Mouse (Mus musculus): ENCODE measurements around the gene Klc1.

- no peak for TF ChIP-seq CTCF (IDR thresholded peaks at IDR 0.05; ENCODE audit: control insufficient read depth, insufficient read depth, insufficient read length)
- TF ChIP-seq MYOG (IDR thresholded peaks at IDR 0.05; ENCODE audit: control insufficient read depth, extremely low read depth, insufficient read length), result no peak
These were observed 40.0 kb upstream of the Klc1 start for GRCm38 (mm10) chr12:111718656-111719055.
